Mouse (Mus musculus) spleen, adult 2 months (tissue): ENCODE data around the gene Hist1h2bn.
"Not testable (repeated sequence)": the region's sequence is repeated elsewhere in the genome, so short reads cannot be mapped to it uniquely, and the experiment has no call there.

Source experiments
- CTCF ChIP-seq: fragments of 200-500 bp; IDR thresholded peaks from 2 replicates; pipeline ENCODE4 v1.5.1; 2011; ENCODE audit warnings: mild to moderate bottlenecking, inconsistent platforms; ENCODE audit not compliant: insufficient read depth, insufficient read length, insufficient replicate concordance; ENCODE audit errors: extremely low read depth
- POLR2A ChIP-seq: fragments of 200-500 bp; IDR thresholded peaks from 2 replicates; pipeline ENCODE4 v1.6.1; 2011; ENCODE audit warnings: low read depth, low read length, inconsistent platforms

DNA sequence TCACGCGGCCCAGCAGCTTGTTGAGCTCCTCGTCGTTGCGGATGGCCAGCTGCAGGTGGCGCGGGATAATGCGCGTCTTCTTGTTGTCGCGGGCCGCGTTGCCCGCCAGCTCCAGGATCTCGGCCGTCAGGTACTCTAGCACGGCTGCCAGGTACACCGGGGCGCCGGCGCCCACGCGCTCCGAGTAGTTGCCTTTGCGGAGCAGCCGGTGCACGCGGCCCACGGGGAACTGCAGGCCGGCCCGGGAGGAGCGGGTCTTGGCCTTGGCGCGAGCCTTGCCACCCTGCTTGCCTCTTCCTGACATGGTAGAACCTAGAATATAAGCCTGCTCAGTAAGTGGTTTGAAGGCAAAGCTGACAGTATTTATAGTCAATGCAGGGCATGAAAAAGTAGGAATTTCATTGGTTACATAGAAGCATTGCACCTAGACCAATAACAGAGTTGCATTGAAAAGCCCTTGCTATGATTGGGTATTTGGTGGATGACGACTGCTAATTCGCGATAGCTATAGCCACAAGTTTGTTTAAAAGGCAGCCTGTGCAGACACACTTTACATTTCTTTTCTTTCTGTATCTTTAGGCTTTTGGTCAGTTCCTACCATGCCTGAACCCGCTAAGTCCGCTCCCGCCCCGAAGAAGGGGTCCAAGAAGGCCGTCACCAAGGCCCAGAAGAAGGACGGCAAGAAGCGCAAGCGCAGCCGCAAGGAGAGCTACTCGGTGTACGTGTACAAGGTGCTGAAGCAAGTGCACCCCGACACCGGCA is at the start of gene Hist1h2bn, which contains the start of gene Hist1h2ak:
- TF ChIP-seq CTCF: not testable (repeated sequence)
- TF ChIP-seq POLR2A: peak; percentile 50; the same call in 1 of the 2 replicates
